Mouse (Mus musculus) midbrain, embryonic 14.5 days (tissue): ENCODE measurements at regions not wholly inside any gene's neighbourhood (a gene's known extent, or its start where the extent isn't known, plus 50 kb on each side); places are given as distances from the start of the nearest gene placed in this dataset.

Experiments
- ATAC-seq: fragments of 200-750 bp; cut with Nextera tagmentation; 2 replicates; pipeline ENCODE4 v1.8.0; 2017; ENCODE audit warnings: moderate number of reproducible peaks, moderate library complexity; ENCODE audit not compliant: low FRiP score, low TSS enrichment
- DNase-seq: peaks from one replicate; pipeline ENCODE4 v3.0.0-alpha.2; 2015
- H3K27ac ChIP-seq: fragments of 300-500 bp; sonication (generic); replicated peaks from 2 replicates; pipeline ENCODE4 v1.5.1; 2014; ENCODE audit warnings: mild to moderate bottlenecking, low read depth, low read length, moderate library complexity
- H3K27me3 ChIP-seq: fragments of 300-500 bp; sonication (generic); 2 replicates; pipeline ENCODE4 v1.6.1; 2014; ENCODE audit warnings: low read length, control low read depth, mixed read lengths; ENCODE audit not compliant: control insufficient read depth, insufficient read depth
- H3K36me3 ChIP-seq: fragments of 300-500 bp; sonication (generic); 2 replicates; pipeline ENCODE4 v1.6.1; 2014; ENCODE audit warnings: low read length, control low read depth; ENCODE audit not compliant: control insufficient read depth, insufficient read depth
- H3K4me1 ChIP-seq: fragments of 300-500 bp; sonication (generic); 2 replicates; pipeline ENCODE4 v1.6.1; 2014; ENCODE audit warnings: mild to moderate bottlenecking, antibody characterized with exemption, low read length, control low read depth; ENCODE audit not compliant: control insufficient read depth, insufficient read depth
- H3K4me2 ChIP-seq: fragments of 300-500 bp; sonication (generic); 2 replicates; pipeline ENCODE4 v1.6.1; 2014; ENCODE audit warnings: mild to moderate bottlenecking, low read length, moderate library complexity
- H3K4me3 ChIP-seq: fragments of 300-500 bp; sonication (generic); replicated peaks from 2 replicates; pipeline ENCODE4 v1.5.1; 2014; ENCODE audit warnings: low read depth, low read length
- H3K9ac ChIP-seq: fragments of 300-500 bp; sonication (generic); replicated peaks from 2 replicates; pipeline ENCODE4 v1.6.1; 2014; ENCODE audit warnings: mild to moderate bottlenecking, low read length, moderate library complexity
- H3K9me3 ChIP-seq: fragments of 300-500 bp; sonication (generic); 2 replicates; pipeline ENCODE4 v1.6.1; 2016; ENCODE audit warnings: low read length, control low read depth, mixed read lengths; ENCODE audit not compliant: control insufficient read depth
- WGBS: fragments of 180-500 bp; shearing (Covaris S2); extraction: QIAGEN DNeasy Blood & Tissue Kit; methylation state at CpG from one replicate; pipeline ENCODE4 v1.1.7; 2014; 5-methylcytosine and 5-hydroxymethylcytosine counted together

- H3K9ac ChIP-seq, result no peak overlapping the region
- H3K4me1 ChIP-seq, result no peaks in the 10 kb centered on the region
- WGBS, result 24% methylated on average over 7 of the region's 7 CpGs
- no peak for DNase-seq
- H3K4me2 ChIP-seq, result no peak overlapping the region
- no peak for ATAC-seq
- H3K27ac ChIP-seq, result no peak overlapping the region
- no peak overlapping the region for H3K4me3 ChIP-seq
- H3K36me3 ChIP-seq, result no peaks in the 10 kb centered on the region
- H3K27me3 ChIP-seq, result no peaks in the 10 kb centered on the region
- no peaks in the 10 kb centered on the region for H3K9me3 ChIP-seq
Measured at GRCm38 (mm10) chr6:94951971-94952768, 164.9 kb upstream of the Kbtbd8 start.

GRCm38 (mm10) chr6:94950944-94951343 lies 166.1 kb upstream of the Kbtbd8 start:
- H3K4me1 ChIP-seq, result no peaks in the 10 kb centered on the region
- no peaks in the 10 kb centered on the region for H3K9me3 ChIP-seq
- H3K27me3 ChIP-seq, result no peaks in the 10 kb centered on the region
- DNase-seq, result no peak
- H3K36me3 ChIP-seq, result no peaks in the 10 kb centered on the region
- H3K9ac ChIP-seq, result no peak overlapping the region
- ATAC-seq, result no peak
- H3K4me3 ChIP-seq, result no peak overlapping the region
- H3K4me2 ChIP-seq, result no peak overlapping the region
- no peak overlapping the region for H3K27ac ChIP-seq
- WGBS, result 83% methylated on average over 5 of the region's 5 CpGs

DNA sequence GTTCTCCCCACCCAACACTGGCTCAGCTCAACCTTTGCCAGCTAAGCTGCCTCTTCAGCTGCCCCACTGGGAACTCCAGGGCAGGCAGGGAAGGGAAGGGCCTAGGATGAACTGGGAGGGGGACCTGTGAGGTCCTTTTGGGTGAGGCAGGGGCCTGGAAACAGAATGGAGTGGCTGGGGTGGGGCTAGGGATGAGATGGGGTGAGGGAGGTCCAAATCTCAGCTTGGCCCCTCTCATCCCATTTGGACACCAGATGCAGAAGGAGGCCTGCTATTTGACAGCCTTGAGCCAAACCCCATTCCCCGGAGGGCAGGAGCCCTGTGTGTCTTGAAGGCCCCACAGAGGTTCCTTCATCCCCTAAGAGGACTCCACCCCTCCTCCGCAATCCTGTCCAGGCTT lies 166.7 kb upstream of the Kbtbd8 start:
- ATAC-seq (no peak), DNase-seq (no peak)
- no peak overlapping the region for H3K9ac ChIP-seq
- H3K27ac ChIP-seq, result no peak overlapping the region
- no peak overlapping the region for H3K4me2 ChIP-seq
- H3K4me1 ChIP-seq, result no peaks in the 10 kb centered on the region
- no peak overlapping the region for H3K4me3 ChIP-seq
- 67% methylated on average over 2 of the region's 2 CpGs for WGBS
- no peaks in the 10 kb centered on the region for H3K9me3 ChIP-seq
- H3K36me3 ChIP-seq, result no peaks in the 10 kb centered on the region
- H3K27me3 ChIP-seq, result no peaks in the 10 kb centered on the region

DNA sequence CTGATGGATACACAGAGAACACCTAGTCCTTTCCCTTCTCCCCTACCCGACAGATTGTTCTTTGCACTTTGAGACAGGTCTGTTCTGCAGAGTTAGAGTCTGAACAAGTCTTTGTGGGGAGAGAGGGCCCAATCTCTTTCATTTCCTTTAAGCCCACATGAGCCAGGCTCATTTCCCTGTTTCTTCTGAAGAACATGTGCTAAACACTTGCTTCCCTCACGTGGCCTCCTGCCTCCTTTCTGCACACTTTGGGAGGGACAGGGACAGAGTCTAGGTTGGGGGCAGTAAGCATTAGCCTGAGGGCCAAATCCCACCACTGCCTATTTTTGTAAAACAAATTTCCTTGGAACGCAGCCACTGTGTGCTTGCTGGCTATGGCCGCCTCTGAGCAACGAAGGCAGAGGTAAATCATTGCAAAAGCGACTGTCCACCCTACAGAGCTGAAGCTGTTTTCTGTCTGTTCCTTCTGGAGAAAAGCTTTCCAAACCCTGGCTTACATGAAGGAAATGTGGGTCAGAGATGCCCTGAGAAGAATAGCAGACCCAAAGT lies 170.6 kb upstream of the Kbtbd8 start:
- 91% methylated on average over 6 of the region's 6 CpGs for WGBS
- ATAC-seq (no peak), DNase-seq (no peak)
- no peak overlapping the region for H3K4me3 ChIP-seq
- no peak overlapping the region for H3K27ac ChIP-seq
- H3K4me1 ChIP-seq, result no peaks in the 10 kb centered on the region
- H3K4me2 ChIP-seq, result no peak overlapping the region
- H3K9ac ChIP-seq, result no peak overlapping the region
- H3K9me3 ChIP-seq, result no peaks in the 10 kb centered on the region
- H3K27me3 ChIP-seq, result no peaks in the 10 kb centered on the region
- no peaks in the 10 kb centered on the region for H3K36me3 ChIP-seq

DNA sequence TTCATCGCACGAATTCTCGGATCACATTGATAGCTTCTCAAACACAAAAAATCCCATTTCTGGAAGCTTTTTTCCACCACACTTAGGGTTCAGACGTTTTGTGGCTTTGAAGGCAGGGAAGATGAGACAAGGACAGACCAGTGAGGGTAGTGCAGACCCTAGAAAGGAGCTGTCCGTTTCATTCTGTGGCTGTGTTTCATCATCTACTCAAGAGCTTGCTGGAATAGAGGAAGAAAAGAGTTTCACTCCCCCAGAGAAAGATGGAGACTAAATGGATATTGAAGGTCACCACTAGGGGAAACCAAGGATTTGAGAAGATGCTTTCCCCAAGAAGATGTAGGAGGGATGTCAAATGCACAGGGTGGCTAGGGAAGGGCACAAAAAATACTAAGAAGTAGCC lies 171.3 kb upstream of the Kbtbd8 start:
- ATAC-seq (no peak), DNase-seq (no peak)
- Histone ChIP-seq H3K4me1 (no peaks in the 10 kb centered on the region), H3K36me3 (no peaks in the 10 kb centered on the region), H3K4me3 (no peak overlapping the region), H3K9me3 (no peaks in the 10 kb centered on the region), H3K9ac (no peak overlapping the region), H3K27ac (no peak overlapping the region), H3K4me2 (no peak overlapping the region), H3K27me3 (no peaks in the 10 kb centered on the region)
- WGBS, result 86% methylated on average over 5 of the region's 5 CpGs

DNA sequence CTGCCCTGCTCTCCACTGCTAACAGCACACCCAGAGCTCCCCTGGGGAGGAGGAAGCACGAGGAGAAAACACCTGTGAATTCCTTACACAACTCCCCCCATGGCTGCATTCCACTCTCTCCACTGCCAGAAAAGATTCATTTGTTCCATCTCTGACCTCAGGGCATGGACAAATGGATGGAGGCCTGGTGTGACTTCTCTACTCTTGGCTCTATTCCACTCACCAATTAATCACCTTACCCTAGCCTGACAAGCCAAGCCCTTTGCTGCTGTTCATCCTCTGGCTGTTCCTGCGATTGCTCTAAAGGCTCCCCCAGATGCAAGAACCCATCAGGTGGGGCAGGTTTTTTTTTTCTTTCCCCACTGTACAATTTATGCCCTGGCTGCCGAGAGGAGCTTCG lies 172.8 kb upstream of the Kbtbd8 start:
- DNase-seq (no peak), ATAC-seq (no peak)
- Histone ChIP-seq H3K27me3 (no peaks in the 10 kb centered on the region), H3K36me3 (no peaks in the 10 kb centered on the region), H3K4me3 (no peak overlapping the region), H3K27ac (no peak overlapping the region), H3K4me2 (no peak overlapping the region), H3K9me3 (no peaks in the 10 kb centered on the region), H3K9ac (no peak overlapping the region), H3K4me1 (no peaks in the 10 kb centered on the region)
- 82% methylated on average over 4 of the region's 4 CpGs for WGBS

DNA sequence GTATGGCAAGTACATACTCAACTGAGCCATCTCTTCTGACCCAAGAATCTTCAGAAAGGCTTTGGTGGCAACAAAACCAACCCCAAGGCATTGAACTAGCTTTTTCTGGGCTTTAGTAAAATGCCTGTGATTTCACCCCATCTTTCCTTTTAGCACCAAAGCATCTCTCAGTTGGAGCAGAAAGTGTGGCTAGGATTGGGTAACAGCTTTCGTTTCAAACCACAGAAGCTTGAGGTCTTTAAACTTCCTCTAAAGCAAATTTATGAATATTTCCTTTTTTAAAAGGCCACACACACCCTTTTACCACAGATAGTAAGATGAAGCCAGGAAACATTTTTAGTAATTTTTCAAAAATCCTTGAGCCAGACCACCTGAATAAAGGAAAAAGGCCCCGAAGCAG lies 178.1 kb upstream of the Kbtbd8 start:
- no peaks in the 10 kb centered on the region for H3K36me3 ChIP-seq
- no peak overlapping the region for H3K4me2 ChIP-seq
- H3K9me3 ChIP-seq, result no peaks in the 10 kb centered on the region
- no peak overlapping the region for H3K27ac ChIP-seq
- no peaks in the 10 kb centered on the region for H3K27me3 ChIP-seq
- ATAC-seq (no peak), DNase-seq (no peak)
- no peaks in the 10 kb centered on the region for H3K4me1 ChIP-seq
- no peak overlapping the region for H3K4me3 ChIP-seq
- H3K9ac ChIP-seq, result no peak overlapping the region
- WGBS, result 93% methylated on average over 2 of the region's 2 CpGs

DNA sequence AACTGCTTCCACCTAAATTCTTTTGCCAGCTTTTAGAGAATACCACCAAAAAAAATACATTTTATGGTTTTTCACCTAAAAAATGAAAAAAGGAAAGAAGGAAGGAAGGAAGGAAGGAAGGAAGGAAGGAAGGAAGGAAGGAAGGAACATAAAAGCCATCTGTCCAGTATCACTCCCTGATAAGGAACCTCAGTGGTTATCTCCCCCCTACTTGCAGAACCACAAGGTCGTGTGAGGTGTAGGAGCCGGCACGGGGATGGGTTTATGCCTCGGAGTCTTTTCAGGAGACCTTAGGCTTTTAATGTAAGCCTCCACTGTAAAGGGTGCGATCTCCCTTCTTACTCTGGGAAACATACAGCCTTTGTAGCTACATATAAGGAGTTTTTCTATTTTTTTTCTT lies 180.8 kb upstream of the Kbtbd8 start:
- no peaks in the 10 kb centered on the region for H3K36me3 ChIP-seq
- no peaks in the 10 kb centered on the region for H3K4me1 ChIP-seq
- H3K27ac ChIP-seq, result no peak overlapping the region
- 90% methylated on average over 5 of the region's 5 CpGs for whole genome bisulfite sequencing
- no peak overlapping the region for H3K9ac ChIP-seq
- H3K4me3 ChIP-seq, result no peak overlapping the region
- ATAC-seq, result no peak
- no peaks in the 10 kb centered on the region for H3K27me3 ChIP-seq
- no peak overlapping the region for H3K4me2 ChIP-seq
- H3K9me3 ChIP-seq, result no peaks in the 10 kb centered on the region
- DNase-seq, result no peak

- no peak for ATAC-seq
- Histone ChIP-seq H3K4me2 (no peak overlapping the region), H3K4me1 (no peaks in the 10 kb centered on the region), H3K27me3 (no peaks in the 10 kb centered on the region), H3K4me3 (no peak overlapping the region), H3K9me3 (no peaks in the 10 kb centered on the region), H3K9ac (no peak overlapping the region), H3K27ac (no peak overlapping the region), H3K36me3 (no peaks in the 10 kb centered on the region)
- 88% methylated on average over 1 of the region's 1 CpGs for WGBS
- DNase-seq, result no peak
Measured at GRCm38 (mm10) chr6:94935706-94936105, 181.3 kb upstream of the Kbtbd8 start.
